Mouse (Mus musculus) forebrain, embryonic 14.5 days (tissue): ENCODE measurements around the gene Usp35. TPM values are rescaled to one million over a fixed set of nuclear protein-coding genes. Genes with fewer than 3 reads are reported as not detected.

ENCODE experiments used
- ATAC-seq: fragments of 200-750 bp; cut with Nextera tagmentation; 2 replicates; pipeline ENCODE4 v1.8.0; 2017; ENCODE audit warnings: mild to moderate bottlenecking, moderate library complexity
- DNase-seq: peaks from one replicate; pipeline ENCODE4 v3.0.0-alpha.2; 2015; ENCODE audit warnings: low spot score
- H3K27ac ChIP-seq: fragments of 300-500 bp; sonication (generic); 2 replicates; pipeline ENCODE4 v1.5.1; 2014; ENCODE audit warnings: low read depth, mild to moderate bottlenecking, control low read depth, low read length, moderate library complexity
- H3K27me3 ChIP-seq: fragments of 300-500 bp; sonication (generic); replicated peaks from 2 replicates; pipeline ENCODE4 v1.6.1; 2014; ENCODE audit warnings: low read length, control low read depth, mixed read lengths; ENCODE audit not compliant: control insufficient read depth, insufficient read depth
- H3K36me3 ChIP-seq: fragments of 300-500 bp; sonication (generic); 2 replicates; pipeline ENCODE4 v1.6.1; 2014; ENCODE audit warnings: low read length, control low read depth; ENCODE audit not compliant: control insufficient read depth, insufficient read depth
- H3K4me1 ChIP-seq: fragments of 300-500 bp; sonication (generic); 2 replicates; pipeline ENCODE4 v1.6.1; 2014; ENCODE audit warnings: antibody characterized with exemption, low read length, control low read depth; ENCODE audit not compliant: control insufficient read depth, insufficient read depth
- H3K4me2 ChIP-seq: fragments of 300-500 bp; sonication (generic); 2 replicates; pipeline ENCODE4 v1.6.1; 2014; ENCODE audit warnings: mild to moderate bottlenecking, control low read depth, low read length
- H3K4me3 ChIP-seq: fragments of 300-500 bp; sonication (generic); 2 replicates; pipeline ENCODE4 v1.5.1; 2014; ENCODE audit warnings: low read depth, low read length, control low read depth
- H3K9ac ChIP-seq: fragments of 300-500 bp; sonication (generic); 2 replicates; pipeline ENCODE4 v1.6.1; 2014; ENCODE audit warnings: mild to moderate bottlenecking, low read length, control low read depth, moderate library complexity
- H3K9me3 ChIP-seq: fragments of 300-500 bp; sonication (generic); replicated peaks from 2 replicates; pipeline ENCODE4 v1.6.1; 2016; ENCODE audit warnings: low read length, control low read depth, mixed read lengths; ENCODE audit not compliant: control insufficient read depth
- WGBS: fragments of 180-500 bp; shearing (Covaris S2); extraction: QIAGEN DNeasy Blood & Tissue Kit; methylation state at CpG from one replicate; pipeline ENCODE4 v1.1.7; 2014; 5-methylcytosine and 5-hydroxymethylcytosine counted together
- polyA plus RNA-seq: library from polyadenylated mRNA; unstranded; fragments of >200 nt; fragmentation: Nextera tagmentation; extraction: Ambion mirVana; gene quantifications from 2 replicates; pipeline ENCODE4 v1.2.1, GENCODE M21; 2014

The Usp35 gene
- polyA plus RNA-seq, 1 experiment from 2014 or later, result 4.1 TPM

GRCm38 (mm10) chr7:97296986-97297385, 34.8 kb downstream of the Usp35 start:
- no peak overlapping the region for H3K9ac ChIP-seq
- ATAC-seq (no peak), DNase-seq (no peak)
- 54% methylated on average over 2 of the region's 2 CpGs for WGBS
- H3K4me1 ChIP-seq, result no peaks in the 10 kb centered on the region
- no peak overlapping the region for H3K4me2 ChIP-seq
- H3K27ac ChIP-seq, result no peak overlapping the region
- no peaks in the 10 kb centered on the region for H3K27me3 ChIP-seq
- H3K4me3 ChIP-seq, result no peak overlapping the region
- H3K36me3 ChIP-seq, result 0 out of 2 replicates have a peak, but pooled peaks cover 10% of the 10 kb centered on the region
- H3K9me3 ChIP-seq, result no peaks in the 10 kb centered on the region

GRCm38 (mm10) chr7:97271068-97271467, 60.8 kb downstream of the Usp35 start:
- DNase-seq (no peak), ATAC-seq (no peak)
- H3K4me3 ChIP-seq, result no peak overlapping the region
- H3K27ac ChIP-seq, result no peak overlapping the region
- no peak overlapping the region for H3K4me2 ChIP-seq
- no peaks in the 10 kb centered on the region for H3K9me3 ChIP-seq
- no peaks in the 10 kb centered on the region for H3K4me1 ChIP-seq
- no peak overlapping the region for H3K9ac ChIP-seq
- H3K27me3 ChIP-seq, result no peaks in the 10 kb centered on the region
- WGBS, result 86% methylated on average over 1 of the region's 1 CpGs
- H3K36me3 ChIP-seq, result no peaks in the 10 kb centered on the region

GRCm38 (mm10) chr7:97270367-97270766, 61.5 kb downstream of the Usp35 start:
- H3K4me2 ChIP-seq, result no peak overlapping the region
- no peak overlapping the region for H3K4me3 ChIP-seq
- H3K4me1 ChIP-seq, result no peaks in the 10 kb centered on the region
- H3K9ac ChIP-seq, result no peak overlapping the region
- H3K27me3 ChIP-seq, result no peaks in the 10 kb centered on the region
- DNase-seq (no peak), ATAC-seq (no peak)
- no peaks in the 10 kb centered on the region for H3K36me3 ChIP-seq
- no peaks in the 10 kb centered on the region for H3K9me3 ChIP-seq
- no peak overlapping the region for H3K27ac ChIP-seq

DNA sequence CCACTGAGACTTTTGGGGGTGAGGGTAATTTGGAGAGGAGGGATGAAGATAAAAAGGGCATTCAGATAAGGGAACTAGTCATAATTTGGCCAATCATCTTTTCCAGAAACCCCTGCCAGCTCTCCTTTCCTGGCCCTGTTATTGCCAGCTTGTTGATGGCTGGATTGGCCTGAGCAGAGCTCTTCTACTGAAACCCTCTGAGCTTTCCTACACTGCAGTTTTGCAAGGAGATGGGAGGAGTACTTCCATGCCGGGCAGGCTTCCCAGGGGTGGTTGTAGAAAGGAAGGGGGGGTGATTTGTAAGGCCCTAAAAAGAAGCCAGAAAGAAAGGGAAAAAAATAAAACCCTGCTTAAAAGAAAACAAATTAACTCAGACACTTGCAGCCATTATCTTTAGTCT, 69.3 kb downstream of the Usp35 start:
- Histone ChIP-seq H3K9ac (no peak overlapping the region), H3K4me1 (no peaks in the 10 kb centered on the region), H3K36me3 (no peaks in the 10 kb centered on the region), H3K4me2 (no peak overlapping the region), H3K9me3 (no peaks in the 10 kb centered on the region), H3K27ac (no peak overlapping the region), H3K4me3 (no peak overlapping the region), H3K27me3 (no peaks in the 10 kb centered on the region)
- WGBS, result 73% methylated on average over 1 of the region's 1 CpGs
- no peak for DNase-seq
- ATAC-seq, result no peak

Other genes with a start within 250 kb of the Usp35 start
- gene Kctd21, start 307 bp upstream of the Usp35 start, polyA plus RNA-seq, result 7.5 and 7.9 TPM in 2 replicates
- 15.3 and 18.7 TPM in 2 replicates for gene Alg8, start 39.6 kb upstream of the Usp35 start, polyA plus RNA-seq
- 473 and 569 TPM in 2 replicates for gene Ndufc2, start 68.0 kb upstream of the Usp35 start, polyA plus RNA-seq
- gene Thrsp, start 85.7 kb upstream of the Usp35 start, polyA plus RNA-seq, result 3.2 and 3.7 TPM in 2 replicates
- 1.4 and 1.8 TPM in 2 replicates for gene Kctd14, start 119.3 kb upstream of the Usp35 start, polyA plus RNA-seq
- 54.6 and 65.2 TPM in 2 replicates for gene Ints4, start 148.9 kb upstream of the Usp35 start, polyA plus RNA-seq
- 56.8 and 64.1 TPM in 2 replicates for gene Aamdc, start 247.5 kb upstream of the Usp35 start, polyA plus RNA-seq
- 21.4 and 25.5 TPM in 2 replicates for gene Rsf1, start 247.9 kb upstream of the Usp35 start, polyA plus RNA-seq